Mouse (Mus musculus) midbrain, embryonic 13.5 days (tissue): Measurements from ENCODE around the gene Trpv1. TPM values are rescaled to one million over a fixed set of nuclear protein-coding genes. Genes with fewer than 3 reads are reported as not detected.

Source experiments
- ATAC-seq: fragments of 200-750 bp; cut with Nextera tagmentation; 2 replicates; pipeline ENCODE4 v1.8.0; 2017; ENCODE audit warnings: mild to moderate bottlenecking, moderate TSS enrichment, moderate library complexity
- H3K27ac ChIP-seq: fragments of 300-500 bp; sonication (generic); 2 replicates; pipeline ENCODE4 v1.5.1; 2015; ENCODE audit warnings: inconsistent platforms, mild to moderate bottlenecking, moderate library complexity
- H3K27me3 ChIP-seq: fragments of 300-500 bp; sonication (generic); 2 replicates; pipeline ENCODE4 v1.6.1; 2015; ENCODE audit warnings: mild to moderate bottlenecking, inconsistent platforms
- H3K36me3 ChIP-seq: fragments of 300-500 bp; sonication (generic); 2 replicates; pipeline ENCODE4 v1.6.1; 2015; ENCODE audit warnings: mild to moderate bottlenecking, inconsistent platforms
- H3K4me1 ChIP-seq: fragments of 300-500 bp; sonication (generic); replicated peaks from 2 replicates; pipeline ENCODE4 v1.6.1; 2015; ENCODE audit warnings: inconsistent platforms
- H3K4me2 ChIP-seq: fragments of 300-500 bp; sonication (generic); replicated peaks from 2 replicates; pipeline ENCODE4 v1.6.1; 2015; ENCODE audit warnings: moderate library complexity, mild to moderate bottlenecking, inconsistent platforms
- H3K4me3 ChIP-seq: fragments of 300-500 bp; sonication (generic); replicated peaks from 2 replicates; pipeline ENCODE4 v1.5.1; 2015; ENCODE audit warnings: mild to moderate bottlenecking, inconsistent platforms
- H3K9ac ChIP-seq: fragments of 300-500 bp; sonication (generic); replicated peaks from 2 replicates; pipeline ENCODE4 v1.6.1; 2015; ENCODE audit warnings: mild to moderate bottlenecking, inconsistent platforms
- H3K9me3 ChIP-seq: fragments of 300-500 bp; sonication (generic); 2 replicates; pipeline ENCODE4 v1.6.1; 2016; ENCODE audit warnings: mild to moderate bottlenecking, inconsistent platforms
- WGBS: fragments of 180-500 bp; shearing (Covaris S2); methylation state at CpG from one replicate; pipeline ENCODE4 v1.1.7; 2015; 5-methylcytosine and 5-hydroxymethylcytosine counted together
- polyA plus RNA-seq: library from polyadenylated mRNA; unstranded; fragments of >200 nt; fragmentation: Nextera tagmentation; extraction: Ambion mirVana; gene quantifications from 2 replicates; pipeline ENCODE4 v1.2.1, GENCODE M21; 2015

Gene Trpv1
- polyA plus RNA-seq, 1 experiment from 2014 or later = 0.22 TPM

GRCm38 (mm10) chr11:73242199-73242598 is 8.1 kb downstream of the Trpv1 start:
- 89% methylated on average over 6 of the region's 6 CpGs for WGBS
- Histone ChIP-seq H3K27ac (no peak overlapping the region), H3K4me2 (no peak overlapping the region), H3K36me3 (no peaks in the 10 kb centered on the region), H3K4me3 (no peak overlapping the region), H3K9me3 (no peaks in the 10 kb centered on the region), H3K27me3 (no peaks in the 10 kb centered on the region), H3K9ac (no peak overlapping the region), H3K4me1 (no peaks in the 10 kb centered on the region)
- ATAC-seq = no peak

- ATAC-seq = no peak
- H3K9me3 ChIP-seq = no peaks in the 10 kb centered on the region
- H3K4me2 ChIP-seq = no peak overlapping the region
- H3K9ac ChIP-seq = no peak overlapping the region
- H3K36me3 ChIP-seq = no peaks in the 10 kb centered on the region
- H3K4me1 ChIP-seq = no peaks in the 10 kb centered on the region
- no peak overlapping the region for H3K4me3 ChIP-seq
- no peak overlapping the region for H3K27ac ChIP-seq
- WGBS = 87% methylated on average over 4 of the region's 4 CpGs
- H3K27me3 ChIP-seq = no peaks in the 10 kb centered on the region
These were observed 8.7 kb downstream of the Trpv1 start for GRCm38 (mm10) chr11:73242777-73243176.

DNA sequence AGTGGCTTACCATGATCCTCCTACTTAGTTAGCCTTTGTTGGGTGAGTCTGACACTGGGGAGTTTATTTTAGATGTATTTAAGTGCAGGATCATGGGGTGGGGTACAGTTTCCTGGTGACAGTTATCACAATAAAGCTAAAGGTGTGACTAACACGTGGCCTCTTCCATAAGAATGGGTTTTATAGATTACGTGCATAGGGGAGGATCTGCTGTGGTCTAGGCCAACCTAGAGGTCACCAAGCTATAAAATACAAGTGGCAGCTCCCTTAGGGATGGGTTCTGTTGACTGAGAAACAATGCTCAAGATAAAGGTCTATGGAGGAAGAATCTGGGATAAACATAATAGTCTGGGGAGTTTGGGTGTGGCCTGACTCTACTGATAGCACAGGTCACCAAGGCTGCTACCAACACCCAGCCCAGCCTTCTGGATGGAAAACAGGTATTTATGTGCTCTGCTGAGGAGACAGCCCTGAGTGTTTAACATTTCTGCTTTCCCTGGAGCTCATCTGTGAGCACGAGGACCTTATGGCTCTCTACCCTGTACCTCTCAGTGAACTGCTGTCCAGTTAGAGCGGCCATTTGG is 23.4 kb downstream of the Trpv1 start:
- no peaks in the 10 kb centered on the region for H3K27me3 ChIP-seq
- H3K9ac ChIP-seq = no peak overlapping the region
- ATAC-seq = no peak
- H3K36me3 ChIP-seq = no peaks in the 10 kb centered on the region
- no peak overlapping the region for H3K27ac ChIP-seq
- H3K4me3 ChIP-seq = no peak overlapping the region
- 78% methylated on average over 4 of the region's 4 CpGs for WGBS
- no peaks in the 10 kb centered on the region for H3K9me3 ChIP-seq
- no peaks in the 10 kb centered on the region for H3K4me1 ChIP-seq
- H3K4me2 ChIP-seq = no peak overlapping the region

- no peaks in the 10 kb centered on the region for H3K27me3 ChIP-seq
- H3K9me3 ChIP-seq = no peaks in the 10 kb centered on the region
- no peak overlapping the region for H3K27ac ChIP-seq
- H3K9ac ChIP-seq = no peak overlapping the region
- no peak for ATAC-seq
- H3K36me3 ChIP-seq = no peaks in the 10 kb centered on the region
- H3K4me1 ChIP-seq = no peaks in the 10 kb centered on the region
- H3K4me3 ChIP-seq = no peak overlapping the region
- no peak overlapping the region for H3K4me2 ChIP-seq
These were observed 24.6 kb downstream of the Trpv1 start for GRCm38 (mm10) chr11:73258664-73259063.

DNA sequence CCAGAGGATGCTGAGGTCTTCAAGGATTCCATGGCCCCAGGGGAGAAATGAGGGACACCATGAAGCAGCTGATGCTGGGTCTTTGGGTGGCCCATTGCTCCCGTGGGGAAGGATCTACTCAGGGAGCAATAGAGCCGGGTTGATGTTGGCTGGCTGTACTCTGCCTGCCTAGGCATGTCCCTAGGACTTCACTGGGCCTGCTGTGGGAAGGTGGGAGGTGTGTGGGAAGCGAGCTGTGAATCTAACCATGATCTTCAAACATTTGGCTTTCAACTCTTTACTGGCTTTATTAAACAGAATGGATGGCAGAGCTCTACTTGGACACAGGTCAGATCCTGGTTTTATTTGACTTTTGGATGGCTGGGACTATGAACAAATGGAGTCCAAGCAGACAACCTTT is 26.4 kb downstream of the Trpv1 start:
- H3K4me1 ChIP-seq = no peaks in the 10 kb centered on the region
- no peak overlapping the region for H3K4me3 ChIP-seq
- H3K36me3 ChIP-seq = no peaks in the 10 kb centered on the region
- no peak overlapping the region for H3K4me2 ChIP-seq
- no peaks in the 10 kb centered on the region for H3K27me3 ChIP-seq
- H3K27ac ChIP-seq = no peak overlapping the region
- no peak overlapping the region for H3K9ac ChIP-seq
- no peaks in the 10 kb centered on the region for H3K9me3 ChIP-seq
- ATAC-seq = no peak
- WGBS = 90% methylated on average over 3 of the region's 3 CpGs

GRCm38 (mm10) chr11:73261385-73261784 is 27.3 kb downstream of the Trpv1 start:
- ATAC-seq = no peak
- no peaks in the 10 kb centered on the region for H3K4me1 ChIP-seq
- H3K9me3 ChIP-seq = no peaks in the 10 kb centered on the region
- H3K9ac ChIP-seq = no peak overlapping the region
- H3K27me3 ChIP-seq = no peaks in the 10 kb centered on the region
- H3K4me3 ChIP-seq = no peak overlapping the region
- H3K4me2 ChIP-seq = no peak overlapping the region
- 96% methylated on average over 1 of the region's 1 CpGs for WGBS
- H3K36me3 ChIP-seq = no peaks in the 10 kb centered on the region
- no peak overlapping the region for H3K27ac ChIP-seq

- 92% methylated on average over 7 of the region's 7 CpGs for WGBS
- ATAC-seq = no peak
These were observed 33.2 kb downstream of the Trpv1 start, which contains the start of gene Trpv3 for GRCm38 (mm10) chr11:73267267-73267666. Gene Trpv3 (plus strand): TSS chr11:73267388.

GRCm38 (mm10) chr11:73274821-73275220 is 40.7 kb downstream of the Trpv1 start:
- 34% methylated on average over 2 of the region's 2 CpGs for WGBS
- H3K27ac ChIP-seq = no peak overlapping the region

More at GRCm38 (mm10) chr11:73267267-73267666, 33.2 kb downstream of the Trpv1 start, which contains the start of gene Trpv3:
- Histone ChIP-seq H3K27ac (no peak within 1 kb of the TSS), H3K27me3 (no peaks in the 10 kb centered on the region), H3K9me3 (no peaks in the 10 kb centered on the region), H3K9ac (no peak within 1 kb of the TSS), H3K4me3 (no peak within 1 kb of the TSS), H3K4me1 (no peaks in the 10 kb centered on the region), H3K4me2 (no peak within 1 kb of the TSS), H3K36me3 (no peaks in the 10 kb centered on the region)

DNA sequence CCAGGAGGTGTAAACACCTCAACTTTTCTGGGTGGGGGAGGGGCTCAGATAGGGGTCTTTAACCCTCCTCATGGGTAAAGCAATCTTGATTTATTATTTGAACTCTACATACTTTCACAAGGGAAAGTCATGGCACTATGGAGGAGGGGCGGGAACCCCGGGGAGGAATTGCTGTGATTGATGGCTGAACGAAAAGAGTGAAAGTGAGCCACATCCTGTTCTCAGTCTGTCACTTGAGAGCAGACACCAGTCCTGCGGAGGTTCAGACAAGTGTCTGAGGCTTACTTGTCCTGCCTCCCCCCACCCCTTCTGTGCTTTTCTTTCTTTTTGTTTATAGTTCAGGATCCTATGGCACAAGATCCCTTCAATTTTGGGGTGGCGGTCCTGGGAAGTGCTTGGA is 46.6 kb downstream of the Trpv1 start:
- no peaks in the 10 kb centered on the region for H3K36me3 ChIP-seq
- H3K27me3 ChIP-seq = no peaks in the 10 kb centered on the region
- H3K4me3 ChIP-seq = no peak overlapping the region
- H3K4me1 ChIP-seq = no peaks in the 10 kb centered on the region
- no peak overlapping the region for H3K9ac ChIP-seq
- WGBS = 87% methylated on average over 5 of the region's 5 CpGs
- H3K4me2 ChIP-seq = no peak overlapping the region
- no peak for ATAC-seq
- H3K9me3 ChIP-seq = no peaks in the 10 kb centered on the region
- H3K27ac ChIP-seq = no peak overlapping the region

More at GRCm38 (mm10) chr11:73274821-73275220, 40.7 kb downstream of the Trpv1 start:
- Histone ChIP-seq H3K4me1 (no peaks in the 10 kb centered on the region), H3K36me3 (no peaks in the 10 kb centered on the region), H3K27me3 (no peaks in the 10 kb centered on the region), H3K4me3 (no peak overlapping the region), H3K9ac (no peak overlapping the region), H3K4me2 (no peak overlapping the region), H3K9me3 (no peaks in the 10 kb centered on the region)
- no peak for ATAC-seq

DNA sequence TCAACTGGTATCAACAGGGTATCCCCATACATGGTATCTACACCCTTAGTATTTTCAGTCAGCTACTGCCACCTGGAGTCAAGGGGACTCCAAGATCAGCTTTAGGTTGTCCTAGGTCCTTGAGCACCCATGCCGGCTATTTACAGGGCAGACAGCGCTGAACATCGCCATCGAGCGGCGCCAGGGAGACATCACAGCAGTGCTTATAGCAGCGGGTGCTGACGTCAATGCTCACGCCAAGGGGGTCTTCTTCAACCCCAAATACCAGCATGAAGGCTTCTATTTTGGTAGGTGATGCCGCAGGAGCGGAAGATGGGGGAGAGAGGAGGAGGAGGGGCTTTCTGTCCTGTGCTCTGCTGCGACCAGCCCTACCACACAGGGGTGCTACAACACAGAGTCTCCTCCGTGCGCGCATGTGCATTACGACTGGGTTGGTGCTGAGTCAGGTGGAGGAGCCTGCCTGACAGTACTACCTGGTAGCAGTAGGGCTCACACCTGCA is 47.5 kb downstream of the Trpv1 start:
- Histone ChIP-seq H3K9ac (peak overlapping the region; percentile 57), H3K4me3 (peak overlapping the region; percentile 37), H3K9me3 (no peaks in the 10 kb centered on the region), H3K4me2 (peak overlapping the region; percentile 54), H3K27ac (no peak overlapping the region), H3K27me3 (no peaks in the 10 kb centered on the region), H3K4me1 (no peaks in the 10 kb centered on the region), H3K36me3 (no peaks in the 10 kb centered on the region)
- 4% methylated on average over 16 of the region's 16 CpGs for WGBS
- ATAC-seq = peak; percentile 94

GRCm38 (mm10) chr11:73283369-73283768 is 49.3 kb downstream of the Trpv1 start:
- Histone ChIP-seq H3K9me3 (no peaks in the 10 kb centered on the region), H3K4me3 (no peak overlapping the region), H3K36me3 (no peaks in the 10 kb centered on the region), H3K27ac (no peak overlapping the region), H3K4me2 (no peak overlapping the region), H3K9ac (no peak overlapping the region), H3K27me3 (no peaks in the 10 kb centered on the region), H3K4me1 (no peaks in the 10 kb centered on the region)
- no peak for ATAC-seq
- WGBS = 87% methylated on average over 9 of the region's 9 CpGs

- H3K9ac ChIP-seq = no peak overlapping the region
- no peak overlapping the region for H3K4me2 ChIP-seq
- 29% methylated on average over 1 of the region's 1 CpGs for WGBS
- no peaks in the 10 kb centered on the region for H3K36me3 ChIP-seq
- H3K27ac ChIP-seq = no peak overlapping the region
- ATAC-seq = no peak
- H3K4me1 ChIP-seq = no peaks in the 10 kb centered on the region
- no peak overlapping the region for H3K4me3 ChIP-seq
- no peaks in the 10 kb centered on the region for H3K27me3 ChIP-seq
- no peaks in the 10 kb centered on the region for H3K9me3 ChIP-seq
These were observed 49.8 kb downstream of the Trpv1 start for GRCm38 (mm10) chr11:73283926-73284325.

DNA sequence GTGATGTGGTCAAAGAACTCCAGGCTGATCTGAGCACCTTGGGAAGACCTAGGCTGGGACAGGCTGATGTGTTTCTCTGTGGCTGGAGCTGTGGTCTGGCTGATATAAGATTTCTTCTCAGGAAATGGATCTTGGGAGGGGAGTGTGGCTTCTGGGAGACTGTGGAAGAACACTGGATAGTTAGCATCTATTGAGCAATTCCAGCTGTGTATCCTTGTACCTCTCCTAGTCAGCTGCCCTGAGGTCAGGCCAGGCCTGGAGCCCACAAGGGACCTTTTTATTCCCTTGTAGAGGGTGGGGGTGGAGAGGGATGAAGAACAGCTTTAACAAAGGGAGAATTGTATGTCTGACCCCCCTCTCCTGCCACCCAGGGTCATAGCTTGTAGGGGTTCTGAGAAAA is 50.3 kb downstream of the Trpv1 start:
- ATAC-seq = no peak
- no peak overlapping the region for H3K9ac ChIP-seq
- H3K4me3 ChIP-seq = no peak overlapping the region
- H3K4me1 ChIP-seq = no peaks in the 10 kb centered on the region
- no peaks in the 10 kb centered on the region for H3K36me3 ChIP-seq
- no peaks in the 10 kb centered on the region for H3K9me3 ChIP-seq
- no peaks in the 10 kb centered on the region for H3K27me3 ChIP-seq
- H3K4me2 ChIP-seq = no peak overlapping the region
- no peak overlapping the region for H3K27ac ChIP-seq
